Mouse (Mus musculus) right cerebral cortex, postnatal 10 days (tissue): ENCODE results near the gene Brat1.
"Not testable (repeated sequence)": the region's sequence is repeated elsewhere in the genome, so short reads cannot be mapped to it uniquely, and the experiment has no call there.

ENCODE experiments used
- DNase-seq, 2 experiments: peaks; one replicate each; pipeline ENCODE4 v3.0.0; 2021; ENCODE audit warnings: low spot score in 2 of 2

Brat1 gene

GRCm38 (mm10) chr5:140704378-140705251 lies at the start of gene Brat1:
TSS of gene Brat1 (plus strand) at chr5:140705011.
- DNase-seq = peak; percentile 100

- peak; percentile 87 to 93 for DNase-seq
Measured at GRCm38 (mm10) chr5:140659607-140660272, 45.1 kb upstream of the Brat1 start.

DNA sequence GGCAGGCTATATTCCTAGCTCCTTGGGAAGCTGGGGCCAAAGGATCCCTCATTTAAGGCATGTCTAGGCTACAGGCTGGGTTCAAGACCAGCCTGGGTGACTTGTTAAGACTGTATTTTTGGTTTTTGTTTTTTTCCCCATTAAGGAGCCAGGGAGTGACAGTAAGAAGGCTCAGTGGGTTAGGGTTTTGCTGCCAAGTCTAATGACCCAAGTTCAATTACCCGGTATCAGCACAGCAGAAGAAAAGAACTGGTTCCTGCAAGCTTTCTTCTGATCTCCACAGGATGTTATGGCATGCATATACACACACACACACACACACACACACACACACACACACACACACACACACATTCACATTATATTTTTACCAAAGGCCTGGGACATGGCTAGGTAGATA lies 44.4 kb upstream of the Brat1 start:
- DNase-seq = no peak

DNA sequence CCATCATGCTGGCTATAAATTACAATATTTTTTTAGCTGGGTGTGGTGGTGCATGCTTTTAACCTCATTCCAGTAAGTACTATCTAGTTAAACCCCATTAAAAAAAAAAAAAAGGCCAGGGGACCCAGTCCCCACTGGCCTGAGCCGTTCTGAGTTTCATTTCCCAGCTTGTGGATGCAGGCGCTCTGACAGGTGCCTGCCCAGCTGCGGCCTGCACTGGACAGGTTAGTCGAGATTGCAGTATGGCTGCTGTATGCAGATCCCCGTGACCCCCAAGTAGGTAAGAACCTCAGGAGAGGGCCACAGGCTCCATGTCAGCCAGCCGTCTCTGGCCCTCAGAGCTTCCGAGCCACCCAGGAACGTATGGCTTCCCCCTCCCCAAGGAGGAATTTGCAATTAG lies 43.4 kb upstream of the Brat1 start:
- DNase-seq = no peak

GRCm38 (mm10) chr5:140661875-140662643 lies 42.8 kb upstream of the Brat1 start:
- peak; percentile 61 to 75 for DNase-seq

- peak; percentile 77 to 80 for DNase-seq
Measured at GRCm38 (mm10) chr5:140662741-140663592, 41.8 kb upstream of the Brat1 start.

- DNase-seq = peak; percentile 79 to 81
Measured at GRCm38 (mm10) chr5:140663621-140664180, 41.1 kb upstream of the Brat1 start.

GRCm38 (mm10) chr5:140672115-140672514 lies 32.7 kb upstream of the Brat1 start:
- no peak for DNase-seq

GRCm38 (mm10) chr5:140672603-140673002 lies 32.2 kb upstream of the Brat1 start:
- DNase-seq = not testable (repeated sequence)

- DNase-seq = no peak
Measured at GRCm38 (mm10) chr5:140674036-140674435, 30.8 kb upstream of the Brat1 start.

GRCm38 (mm10) chr5:140675079-140675478 lies 29.7 kb upstream of the Brat1 start:
- DNase-seq = no peak

- DNase-seq = no peak
Measured at GRCm38 (mm10) chr5:140675640-140676039, 29.2 kb upstream of the Brat1 start.

GRCm38 (mm10) chr5:140677137-140677536 lies 27.7 kb upstream of the Brat1 start:
- no peak for DNase-seq

- no peak for DNase-seq
Measured at GRCm38 (mm10) chr5:140680051-140680450, 24.8 kb upstream of the Brat1 start.

DNA sequence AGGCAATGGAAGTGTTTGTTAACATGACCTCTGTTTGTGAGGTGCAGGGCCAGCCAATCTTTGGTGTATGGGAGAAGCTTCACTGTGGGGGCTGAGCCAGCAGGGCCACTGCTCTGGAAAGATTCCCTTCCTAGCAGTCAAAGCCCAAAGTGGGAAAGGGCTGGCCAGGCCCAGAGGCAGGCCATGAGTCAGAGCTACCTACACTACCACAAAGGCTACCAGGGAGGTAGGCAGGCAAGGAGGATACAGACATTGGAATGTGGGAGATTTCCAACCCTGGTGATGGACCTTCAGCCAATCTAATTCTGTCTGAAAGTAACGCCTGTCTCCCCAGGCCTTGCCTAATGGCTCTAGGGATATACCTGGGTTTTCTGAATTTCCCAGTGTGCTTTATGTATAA lies 23.9 kb upstream of the Brat1 start:
- DNase-seq = no peak

DNA sequence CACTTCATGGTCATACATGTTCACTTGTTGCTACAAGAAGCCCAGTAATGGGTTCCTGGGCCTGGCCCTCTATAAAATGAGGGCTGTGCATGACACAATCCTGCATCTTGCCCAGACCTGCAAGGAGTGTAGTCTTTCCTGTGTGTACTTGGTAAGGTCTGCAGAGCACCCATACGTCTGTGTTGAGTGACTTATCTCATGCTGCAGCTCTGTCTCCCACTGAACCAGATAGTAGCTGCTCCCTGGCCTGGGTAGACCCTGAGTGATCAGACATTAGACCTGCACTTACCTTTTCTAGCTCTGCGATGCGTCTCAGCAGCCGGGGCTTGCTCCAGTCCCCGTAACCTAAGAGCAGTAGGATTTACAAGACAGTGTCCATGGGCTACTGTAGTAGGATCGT lies 22.7 kb upstream of the Brat1 start:
- no peak for DNase-seq

- peak in 1 of 2 experiments; percentile 69 for DNase-seq
Measured at GRCm38 (mm10) chr5:140684343-140685148, 20.3 kb upstream of the Brat1 start.

DNA sequence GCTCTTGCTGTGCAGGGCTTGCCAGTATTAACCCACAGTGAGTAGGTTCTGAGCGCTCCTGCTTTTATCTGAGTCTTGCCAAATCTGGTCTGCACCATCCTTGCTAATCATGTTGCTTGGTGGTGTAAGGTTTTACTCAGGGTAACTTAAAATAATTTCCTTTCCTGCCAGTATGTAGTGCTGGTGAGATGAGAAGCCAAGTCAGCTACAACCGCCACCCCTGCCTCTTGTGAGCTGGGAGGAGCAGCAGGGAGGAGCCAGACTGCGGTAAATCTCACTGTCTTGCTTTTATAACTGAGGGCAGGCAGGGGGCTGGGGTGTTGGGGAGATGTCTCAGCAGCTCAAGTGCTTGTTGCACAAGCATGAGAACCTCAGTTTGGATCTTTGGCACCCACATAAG lies 16.4 kb upstream of the Brat1 start:
- DNase-seq = no peak

GRCm38 (mm10) chr5:140695987-140696386 lies 8.8 kb upstream of the Brat1 start:
- no peak for DNase-seq

- DNase-seq = no peak
Measured at GRCm38 (mm10) chr5:140699776-140700175, 5.0 kb upstream of the Brat1 start.
